Mouse (Mus musculus) CH12.LX (cell line): ENCODE data around the gene Mrpl22. TPM values are rescaled to one million over a fixed set of nuclear protein-coding genes. Genes with fewer than 3 reads are reported as not detected.
A peak's percentile ranks its signal among the peaks of the same experiment; 100 is the strongest.
"Not testable (repeated sequence)": the region's sequence is repeated elsewhere in the genome, so short reads cannot be mapped to it uniquely, and the experiment has no call there.

Experiments
- DNase-seq: peaks from one replicate; pipeline ENCODE4 v3.0.0-alpha.2; 2013; ENCODE audit errors: extremely low read depth
- H3K27ac ChIP-seq: 2 replicates; pipeline ENCODE4 v1.5.1; 2012; ENCODE audit warnings: low read depth, mild to moderate bottlenecking, control low read depth, moderate library complexity; ENCODE audit not compliant: insufficient read depth
- H3K27me3 ChIP-seq: replicated peaks from 2 replicates; pipeline ENCODE3; 2012; ENCODE audit warnings: inconsistent platforms
- H3K36me3 ChIP-seq, 2 experiments: replicated peaks in 1 of 2; 2 replicates each; pipeline versions ENCODE3 to v1.6.1; 2012; ENCODE audit warnings: inconsistent platforms in 1 of 2, low read length in 1 of 2, mild to moderate bottlenecking in 1 of 2, mixed read lengths in 1 of 2, moderate library complexity in 1 of 2; ENCODE audit not compliant: control insufficient read depth in 1 of 2, insufficient read depth in 1 of 2
- H3K4me1 ChIP-seq, 2 experiments: 2 replicates each; pipeline ENCODE4 v1.6.1; 2012; ENCODE audit warnings: inconsistent platforms in 1 of 2, moderate library complexity in 1 of 2; ENCODE audit not compliant: insufficient read depth in 2 of 2, control insufficient read depth in 1 of 2
- H3K4me2 ChIP-seq: 2 replicates; pipeline ENCODE4 v1.6.1; 2012; ENCODE audit warnings: low read depth, mild to moderate bottlenecking, control low read depth; ENCODE audit not compliant: poor library complexity, insufficient read depth, severe bottlenecking
- H3K4me3 ChIP-seq, 3 experiments: fragments of 150-350 bp in 1 of 3; sonication (generic) in 1 of 3; replicated peaks in 1 of 3; 2 replicates each; pipeline versions ENCODE3 to v1.5.1; 2011 to 2012; ENCODE audit warnings: low read depth in 2 of 3, low read length in 2 of 3, mild to moderate bottlenecking in 2 of 3, moderate library complexity in 2 of 3, control low read depth in 1 of 3, improper control_type of control experiment in 1 of 3, inconsistent platforms in 1 of 3, mixed read lengths in 1 of 3; ENCODE audit not compliant: poor library complexity in 1 of 3
- H3K79me2 ChIP-seq: replicated peaks from 2 replicates; pipeline ENCODE4 v1.6.1; 2012; ENCODE audit warnings: mild to moderate bottlenecking, moderate library complexity; ENCODE audit not compliant: control insufficient read depth, poor library complexity, insufficient read depth, severe bottlenecking; ENCODE audit errors: extremely low read depth
- H3K9ac ChIP-seq: 2 replicates; pipeline ENCODE4 v1.6.1; 2012; ENCODE audit warnings: low read depth, mild to moderate bottlenecking, control low read depth, moderate library complexity; ENCODE audit not compliant: insufficient read depth
- H3K9me3 ChIP-seq: replicated peaks from 2 replicates; pipeline ENCODE3; 2012; ENCODE audit warnings: low read length, inconsistent platforms, mixed read lengths
- BHLHE40 ChIP-seq: IDR thresholded peaks from 2 replicates; pipeline ENCODE4 v1.6.1; 2011; ENCODE audit warnings: mild to moderate bottlenecking, low read depth, low read length, improper control_type of control experiment
- CHD2 ChIP-seq: IDR thresholded peaks from 2 replicates; pipeline ENCODE4 v1.6.1; 2011; ENCODE audit warnings: low read length, improper control_type of control experiment
- EP300 ChIP-seq: IDR thresholded peaks from 2 replicates; pipeline ENCODE4 v1.6.1; 2011; ENCODE audit warnings: low read length, improper control_type of control experiment
- GABPA ChIP-seq: IDR thresholded peaks from 2 replicates; pipeline ENCODE4 v1.6.1; 2012; ENCODE audit warnings: low read depth, low read length, improper control_type of control experiment, inconsistent platforms; ENCODE audit not compliant: insufficient replicate concordance
- HCFC1 ChIP-seq: IDR thresholded peaks from 2 replicates; pipeline ENCODE4 v1.6.1; 2012; ENCODE audit warnings: low read depth, mild to moderate bottlenecking, inconsistent platforms, low read length, improper control_type of control experiment
- IRF4 ChIP-seq: IDR thresholded peaks from 2 replicates; pipeline ENCODE4 v1.6.1; 2014; ENCODE audit warnings: low read depth, mild to moderate bottlenecking, inconsistent platforms, low read length, improper control_type of control experiment
- MAFK ChIP-seq: IDR thresholded peaks from 2 replicates; pipeline ENCODE4 v1.6.1; 2011; ENCODE audit warnings: low read length, improper control_type of control experiment; ENCODE audit not compliant: insufficient replicate concordance
- MEF2A ChIP-seq: IDR thresholded peaks from 2 replicates; pipeline ENCODE4 v1.6.1; 2014; ENCODE audit warnings: low read depth, mild to moderate bottlenecking, inconsistent platforms, low read length, improper control_type of control experiment, borderline replicate concordance
- MXI1 ChIP-seq: IDR thresholded peaks from 2 replicates; pipeline ENCODE4 v1.6.1; 2011; ENCODE audit warnings: mild to moderate bottlenecking, low read depth, low read length, improper control_type of control experiment
- NELFE ChIP-seq: IDR thresholded peaks from 2 replicates; pipeline ENCODE4 v1.6.1; 2011; ENCODE audit warnings: low read depth, low read length, improper control_type of control experiment
- POLR2A ChIP-seq: IDR thresholded peaks from 2 replicates; pipeline ENCODE4 v1.6.1; 2011; ENCODE audit warnings: low read depth, mild to moderate bottlenecking, improper control_type of control experiment, low read length
- POLR2AphosphoS2 ChIP-seq: IDR thresholded peaks from 2 replicates; pipeline ENCODE4 v1.6.1; 2011; ENCODE audit warnings: low read depth, low read length, improper control_type of control experiment
- SIN3A ChIP-seq: IDR thresholded peaks from 2 replicates; pipeline ENCODE4 v1.6.1; 2012; ENCODE audit warnings: low read length, improper control_type of control experiment, inconsistent platforms
- SMC3 ChIP-seq: IDR thresholded peaks from 2 replicates; pipeline ENCODE4 v1.6.1; 2011; ENCODE audit warnings: low read depth, low read length, improper control_type of control experiment
- ZMIZ1 ChIP-seq: IDR thresholded peaks from 2 replicates; pipeline ENCODE4 v1.6.1; 2012; ENCODE audit warnings: low read depth, mild to moderate bottlenecking, inconsistent platforms, low read length, improper control_type of control experiment
- dilution Hi-C: fragments of 300-500 bp; cut with MboI; formaldehyde crosslinking; loops from 2 replicates; pipeline ENCODE4 v1.14.3; 2020; ENCODE audit warnings: low sequenced_read_pairs; ENCODE audit not compliant: extremely low pct_unique_long_range_greater_than_20kb, extremely low pct_ligation_motif_present
- in situ Hi-C: fragments of 300-500 bp; cut with MboI; formaldehyde crosslinking; loops from 3 replicates; pipeline ENCODE4 v1.14.3; 2019; ENCODE audit warnings: low sequenced_read_pairs, low pct_ligation_motif_present, low pct_unique_long_range_greater_than_20kb, mixed read lengths
- polyA plus RNA-seq: library from polyadenylated mRNA; unstranded; fragments of >175 nt; gene quantifications from 2 replicates; pipeline ENCODE4 v1.2.1, GENCODE M21; 2012; ENCODE audit warnings: low read depth; ENCODE audit not compliant: insufficient read length
- total RNA-seq, 2 experiments: library from RNA; depleted of rRNA; stranded (reverse); fragments of 300-350 nt in 1 of 2; fragments of >200 nt in 1 of 2; gene quantifications; 2 replicates each; pipeline ENCODE4 v1.2.3; 2012 to 2014

Gene Mrpl22
- total and polyA plus RNA-seq, 3 experiments = 89.1 to 133 (median 115) TPM

GRCm38 (mm10) chr11:58214391-58215048 is 43.1 kb downstream of the Mrpl22 start (continued):
- no peak; the same call in 1 of the 2 replicates for TF ChIP-seq ZMIZ1
- peak; percentile 73 for TF ChIP-seq NELFE
- 0 out of 2 replicates have a peak, but pooled peaks have one; percentile 34 for TF ChIP-seq MAFK
- peak; percentile 57 for TF ChIP-seq BHLHE40
- TF ChIP-seq MEF2A = peak; percentile 65
- no peak for TF ChIP-seq GABPA
- peak; percentile 97 for TF ChIP-seq IRF4
- TF ChIP-seq HCFC1 = peak; percentile 55
- peak; percentile 82 for TF ChIP-seq EP300
- no peak for TF ChIP-seq SMC3
- TF ChIP-seq MXI1 = peak; percentile 56; the same call in 1 of the 2 replicates
- TF ChIP-seq, all 38 proteins: peak for 19

DNA sequence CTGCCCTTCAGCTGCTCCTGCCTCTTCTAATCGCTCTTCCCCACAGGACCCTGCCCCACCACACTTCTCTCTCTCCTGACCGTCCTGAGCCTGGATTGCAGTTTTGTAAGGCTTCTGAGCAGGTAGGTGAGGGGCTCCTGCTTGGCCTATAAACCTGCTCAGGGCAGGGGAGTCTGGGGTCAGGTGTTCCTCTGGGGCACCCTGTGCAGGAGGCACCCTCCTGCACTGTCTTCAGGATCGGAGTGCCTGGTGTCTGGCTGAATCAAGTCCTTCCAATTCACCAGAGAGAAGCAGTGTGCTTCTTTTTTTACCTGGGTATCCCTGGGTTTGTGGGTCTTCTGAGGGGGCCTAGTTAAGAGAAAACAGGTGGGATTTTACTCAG is 43.6 kb downstream of the Mrpl22 start:
- Histone ChIP-seq H3K4me3 (peak overlapping the region; percentile 51 to 69 (median 56)), H3K9ac (peak overlapping the region; percentile 88), H3K27ac (0 out of 2 replicates have a peak overlapping the region, but pooled peaks have one; percentile 37), H3K4me2 (peak overlapping the region; percentile 93), H3K4me1 (peaks cover 27 to 66% of the 10 kb centered on the region in 2 experiments), H3K36me3 (peaks cover 13 to 23% of the 10 kb centered on the region in 2 experiments)
- H3K9me3 ChIP-seq, dilution Hi-C loops, H3K27me3 ChIP-seq, in situ Hi-C loops, H3K79me2 ChIP-seq, DNase-seq: not testable (repeated sequence)
- peak; percentile 35; the same call in 1 of the 2 replicates for TF ChIP-seq POLR2A

GRCm38 (mm10) chr11:58215814-58216213 is 44.4 kb downstream of the Mrpl22 start:
- Histone ChIP-seq H3K4me1 (peaks cover 21 to 58% of the 10 kb centered on the region in 2 experiments), H3K36me3 (peaks cover 13 to 31% of the 10 kb centered on the region in 2 experiments), H3K79me2 (peaks cover 10% of the 10 kb centered on the region), H3K9ac (peak overlapping the region; percentile 88), H3K4me3 (peak overlapping the region; percentile 39 to 56 (median 51)), H3K9me3 (no peaks in the 10 kb centered on the region), H3K4me2 (peak overlapping the region; percentile 93), H3K27ac (no peak overlapping the region), H3K27me3 (no peaks in the 10 kb centered on the region)
- TF ChIP-seq POLR2AphosphoS2 = no peak
- TF ChIP-seq CHD2 = 0 out of 2 replicates have a peak, but pooled peaks have one; percentile 30
- 0 out of 2 replicates have a peak, but pooled peaks have one; percentile 25 for TF ChIP-seq BHLHE40
- TF ChIP-seq SIN3A = peak; percentile 54; the same call in 1 of the 2 replicates
- no peak for DNase-seq
- dilution Hi-C loops = no loop called here
- in situ Hi-C loops = no loop called here
